ENCODE assay signal across 25 mouse cellular contexts in genomic region chr11:89009066-89009465, GRCm38 (mm10). TPM values are rescaled to one million over a fixed set of nuclear protein-coding genes. Genes with fewer than 3 reads are reported as not detected.
"Had no signal": no experiment of that assay in that cellular context is flagged by ENCODE, and none has a peak within 500 bp of the region (broad histone marks: within the 10 kb centered on the region; RNA-seq: fewer than 3 reads in every experiment).

No protein-coding gene starts in this region.

- H3K4me1 ChIP-seq: midbrain, embryonic 10.5 days; neural tube, embryonic 13.5 days; neural tube, embryonic 15.5 days; stomach, embryonic 15.5 days had no signal

- H3K27ac ChIP-seq: liver, embryonic 15.5 days; midbrain, embryonic 10.5 days; neural tube, embryonic 13.5 days; neural tube, embryonic 15.5 days; stomach, embryonic 15.5 days; stomach, postnatal 0 days had no signal

- H3K9ac ChIP-seq: liver, embryonic 15.5 days; lung, embryonic 14.5 days; neural tube, embryonic 13.5 days; neural tube, embryonic 15.5 days; stomach, embryonic 15.5 days had no signal

- H3K27me3 ChIP-seq: liver, embryonic 15.5 days; neural tube, embryonic 13.5 days; neural tube, embryonic 15.5 days; stomach, embryonic 15.5 days had no signal

- ATAC-seq: midbrain, embryonic 16.5 days had no signal

- H3K36me3 ChIP-seq: midbrain, embryonic 10.5 days; neural tube, embryonic 13.5 days; neural tube, embryonic 15.5 days had no signal

- DNase-seq: lung, postnatal 10 days; lung, postnatal 4 days; midbrain, embryonic 14.5 days; retina, postnatal 1 day; right cerebral cortex, adult 18-20 months; right cerebral cortex, postnatal 25 days; right cerebral cortex, postnatal 4 days; spleen, adult 18-20 months; thymus, adult 2 months; thymus, postnatal 25 days; thymus, postnatal 4 days had no signal

- H3K9me3 ChIP-seq: liver, embryonic 15.5 days; midbrain, embryonic 10.5 days; neural tube, embryonic 13.5 days; neural tube, embryonic 15.5 days; stomach, embryonic 15.5 days had no signal

- H3K4me3 ChIP-seq: liver, embryonic 15.5 days; midbrain, embryonic 10.5 days; myocyte; neural tube, embryonic 13.5 days; neural tube, embryonic 15.5 days; stomach, embryonic 15.5 days had no signal

- H3K4me2 ChIP-seq: liver, embryonic 15.5 days; lung, embryonic 14.5 days; neural tube, embryonic 13.5 days; neural tube, embryonic 15.5 days; stomach, embryonic 15.5 days had no signal

RNA-seq across cellular contexts. Expression of gene Elobl, which starts 42.3 kb away (rescaled TPM):
- total RNA-seq: megakaryocyte, adult 5-6 weeks; megakaryocyte-erythroid progenitor cell, adult 5-6 weeks had no signal
- polyA plus RNA-seq: liver, embryonic 15.5 days; lung, embryonic 14.5 days; lung, embryonic 16.5 days; midbrain, embryonic 10.5 days; midbrain, embryonic 14.5 days; midbrain, embryonic 16.5 days; neural tube, embryonic 11.5 days; neural tube, embryonic 13.5 days; neural tube, embryonic 15.5 days; stomach, embryonic 15.5 days; stomach, postnatal 0 days; urinary bladder, adult 2 months had no signal
